Mouse (Mus musculus): Measurements from ENCODE around the gene Atxn2.

GRCm38 (mm10) chr5:121848035-121848519, 136.9 kb downstream of the Atxn2 start:
- TF ChIP-seq POLR2A (IDR thresholded peaks at IDR 0.05; ENCODE audit: insufficient read depth, low read depth, low read length) (no peak), CTCF (IDR thresholded peaks at IDR 0.05; ENCODE audit: insufficient read depth, low read depth, low read length) (0 out of 2 replicates have a peak, but pooled peaks have one; percentile 20)
